Mouse (Mus musculus): ENCODE data around the gene Cfb.
A peak's percentile ranks its signal among the peaks of the same experiment; 100 is the strongest.

DNA sequence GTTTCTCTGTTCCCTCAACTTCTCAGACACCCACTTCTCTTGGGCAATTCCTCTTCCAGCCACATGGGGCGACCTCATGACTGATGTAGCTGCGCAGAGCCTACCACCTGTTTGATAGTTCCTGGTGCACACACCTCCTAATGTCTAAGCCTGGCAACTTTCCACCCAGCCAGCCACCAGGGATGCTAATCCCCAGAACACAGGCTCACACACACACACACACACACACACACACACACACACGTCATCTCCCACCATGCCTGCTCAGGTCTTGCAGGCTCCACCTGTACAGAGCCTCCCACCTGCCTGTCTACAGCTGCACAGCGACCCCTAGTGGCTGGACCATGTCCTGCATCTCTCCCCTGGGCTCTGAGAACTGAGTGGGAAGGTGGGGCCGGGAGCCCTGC, 49.6 kb upstream of the Cfb start:
- TF ChIP-seq CTCF (IDR thresholded peaks at IDR 0.05; ENCODE audit: borderline replicate concordance, control insufficient read depth, extremely low read depth, insufficient read depth, low read length, poor library complexity), result peak; percentile 99
- no peak for TF ChIP-seq POLR2A (IDR thresholded peaks at IDR 0.05; ENCODE audit: control insufficient read depth, extremely low read depth, insufficient read depth, low read length, poor library complexity)

Data from thymus, adult 2 months (tissue).